Mouse (Mus musculus): Measurements from ENCODE around the gene Olfr507.

- TF ChIP-seq CTCF (IDR thresholded peaks at IDR 0.05; ENCODE audit: low read depth, low read length) (no peak), EP300 (IDR thresholded peaks at IDR 0.05; ENCODE audit: insufficient read depth, low read depth, low read length) (no peak)
These were observed 30.2 kb downstream of the Olfr507 start, which contains the start of gene Olfr509 for GRCm38 (mm10) chr7:108651806-108652205.

Data from ES-Bruce4 (cell line).